ENCODE assay signal across 19 mouse cellular contexts in genomic region chr1:156910948-156911347, GRCm38 (mm10). TPM values are rescaled to one million over a fixed set of nuclear protein-coding genes. Genes with fewer than 3 reads are reported as not detected.
DNase-seq lines count a peak whose midpoint lies in the region; ATAC-seq and TF ChIP-seq lines count a peak whose summit lies in the region.
"Had no signal": no experiment of that assay in that cellular context is flagged by ENCODE, and none has a peak within 500 bp of the region (broad histone marks: within the 10 kb centered on the region; RNA-seq: fewer than 3 reads in every experiment).

No protein-coding gene starts in this region.

- no peak overlapping the region for H3K4me3 ChIP-seq in kidney, adult 2 months (ENCODE audit: insufficient read depth, low read depth, low read length)
- no peak overlapping the region for H3K4me3 ChIP-seq in layer of hippocampus, adult 2 months
- H3K4me3 ChIP-seq: heart, embryonic 12.5 days; hindbrain, embryonic 10.5 days; liver, embryonic 13.5 days; midbrain, embryonic 10.5 days had no signal

- TF ChIP-seq CTCF in kidney, adult 2 months (conservative IDR thresholded peaks at IDR 0.05; ENCODE audit: insufficient read depth, insufficient read length, low read depth, low read length), result no peak
- no peak for TF ChIP-seq CTCF in Patski (IDR thresholded peaks at IDR 0.05)
- no peak for TF ChIP-seq CTCF in layer of hippocampus, adult 2 months (conservative IDR thresholded peaks at IDR 0.05)

- no peak overlapping the region for H3K27ac ChIP-seq in kidney, adult 2 months (ENCODE audit: insufficient read depth, low read depth, low read length)
- H3K27ac ChIP-seq in layer of hippocampus, adult 2 months, result no peak overlapping the region
- H3K27ac ChIP-seq: hindbrain, embryonic 10.5 days; liver, embryonic 13.5 days; midbrain, embryonic 10.5 days had no signal

- peak; percentile 48 for DNase-seq in kidney, adult 2 months
- no peak for DNase-seq in kidney, postnatal 10 days
- peak; percentile 52 to 64 for DNase-seq in B cell, adult 2 months
- peak; percentile 46 for DNase-seq in Patski (ENCODE audit: low read depth, low spot score)
- DNase-seq in kidney, postnatal 36 days, result peak; percentile 19 to 37
- no peak for DNase-seq in layer of hippocampus, adult 2 months (ENCODE audit: low spot score in 2 of 2)
- DNase-seq in cerebellum, adult 18-20 months, result no peak
- DNase-seq in gastrocnemius, postnatal 36 days, result no peak
- DNase-seq: cerebellum, postnatal 36 days; gastrocnemius, postnatal 14 days; liver, embryonic 13.5 days; right cerebral cortex, adult 18-20 months; spleen, adult 18-20 months; thymus, postnatal 25 days had no signal

- no peaks in the 10 kb centered on the region for H3K36me3 ChIP-seq in kidney, adult 2 months (ENCODE audit: control insufficient read depth, insufficient read depth, low read length)
- H3K36me3 ChIP-seq: liver, embryonic 13.5 days had no signal

- 51% methylated on average over 2 of the region's 2 CpGs for WGBS in kidney, adult 2 months

- ATAC-seq in Patski, result peak; percentile 85
- ATAC-seq: intestine, embryonic 16.5 days; lung, postnatal 0 days had no signal

- H3K4me1 ChIP-seq in kidney, adult 2 months (ENCODE audit: control insufficient read depth, insufficient read depth, low read length), result no peaks in the 10 kb centered on the region
- H3K4me1 ChIP-seq: midbrain, embryonic 10.5 days had no signal

- TF ChIP-seq POLR2A in kidney, adult 2 months (IDR thresholded peaks at IDR 0.05; ENCODE audit: low read depth, low read length), result no peak

- POLR2A ChIA-PET in Patski (lab: Charles Lee), result no interaction called here

- CTCF ChIA-PET in Patski (lab: Charles Lee), result interaction anchor here (0.6 to 1.4 kb wide), 2 partner anchors 159 to 170 kb away, joined by 3 to 4 read pairs; no protein-coding TSS in a partner anchor

- in situ Hi-C loops in Patski (cut with MboI; ENCODE audit: low pct_unique_long_range_greater_than_20kb), result no loop called here

- intact Hi-C loops in gastrocnemius, postnatal 36 days (cut with DNase I), result no loop called here

- no peaks in the 10 kb centered on the region for H3K27me3 ChIP-seq in kidney, adult 2 months (replicated peaks; ENCODE audit: control insufficient read depth, insufficient read depth, low read length)
- H3K27me3 ChIP-seq in Patski, result peaks cover 1% of the 10 kb centered on the region
- H3K27me3 ChIP-seq: heart, embryonic 12.5 days; liver, embryonic 13.5 days had no signal

RNA-seq across cellular contexts. Expression of gene Ralgps2, which starts 28.5 kb away (rescaled TPM):
- 4.5 and 5.9 TPM in 2 replicates for polyA plus RNA-seq in kidney, adult 2 months (2012; rRNA removed)
- polyA plus RNA-seq in Patski (2021), result 7.4 TPM
- 10 to 100 TPM; 70.9 to 80.5 TPM for total RNA-seq in layer of hippocampus, adult 2 months (2021)
- 1 to 10 TPM; 1.3 to 2.9 TPM for total RNA-seq in gastrocnemius, postnatal 36 days (2021)

Comparison
In these comparisons a context has a peak if more than half of its experiments do, and no peak if none do; other contexts are left out.
1. DNase-seq: peak in kidney, adult 2 months (single experiment), B cell, adult 2 months (2 of 2), Patski (single experiment) and kidney, postnatal 36 days (2 of 2); none in kidney, postnatal 10 days (single experiment), layer of hippocampus, adult 2 months (0 of 2), cerebellum, adult 18-20 months (0 of 2) and gastrocnemius, postnatal 36 days (0 of 2).
2. RNA of gene Ralgps2, which starts 28.5 kb away (total RNA-seq): 70.9 to 80.5 TPM in layer of hippocampus, adult 2 months; 1.3 to 2.9 TPM in gastrocnemius, postnatal 36 days; every median in the first group is over 10 times any median in the second.